Mouse (Mus musculus) left cerebral cortex, adult 18-20 months (tissue): Measurements from ENCODE around the gene Lhpp. TPM values are rescaled to one million over a fixed set of nuclear protein-coding genes. Genes with fewer than 3 reads are reported as not detected.

ENCODE experiments used
- DNase-seq, 2 experiments: peaks; one replicate each; pipeline ENCODE4 v3.0.0; 2021 to 2022; ENCODE audit warnings: low spot score in 2 of 2, mixed read lengths in 1 of 2
- total RNA-seq, 2 experiments: library from RNA; stranded (reverse); gene quantifications; 2 replicates each; pipeline ENCODE4 v1.2.3; 2021

Lhpp gene
- total RNA-seq, 2 experiments from 2014 or later = 15.0 to 16.4 TPM

GRCm38 (mm10) chr7:132704310-132704875 is 94.0 kb downstream of the Lhpp start:
- DNase-seq = no peak

DNA sequence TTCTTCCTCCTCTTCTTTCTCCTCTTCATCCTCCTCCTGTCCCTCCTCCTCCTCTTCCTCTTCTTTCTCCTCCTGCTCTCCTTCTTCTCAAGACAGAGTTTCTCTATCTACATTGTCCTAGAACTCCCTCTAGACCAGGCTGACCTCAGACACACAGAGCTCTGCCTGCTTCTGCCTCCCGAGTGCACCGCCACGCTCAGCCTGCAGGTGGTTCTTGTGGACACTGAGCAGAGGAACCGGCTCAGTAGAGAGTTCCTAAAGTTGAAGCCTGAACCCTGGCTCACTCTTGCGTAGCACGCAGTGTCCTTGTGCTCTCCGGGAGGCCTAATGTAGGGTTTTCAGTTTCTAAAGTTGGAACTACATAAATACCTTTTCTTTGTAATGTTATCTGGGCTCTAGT is 94.7 kb downstream of the Lhpp start:
- no peak for DNase-seq

DNA sequence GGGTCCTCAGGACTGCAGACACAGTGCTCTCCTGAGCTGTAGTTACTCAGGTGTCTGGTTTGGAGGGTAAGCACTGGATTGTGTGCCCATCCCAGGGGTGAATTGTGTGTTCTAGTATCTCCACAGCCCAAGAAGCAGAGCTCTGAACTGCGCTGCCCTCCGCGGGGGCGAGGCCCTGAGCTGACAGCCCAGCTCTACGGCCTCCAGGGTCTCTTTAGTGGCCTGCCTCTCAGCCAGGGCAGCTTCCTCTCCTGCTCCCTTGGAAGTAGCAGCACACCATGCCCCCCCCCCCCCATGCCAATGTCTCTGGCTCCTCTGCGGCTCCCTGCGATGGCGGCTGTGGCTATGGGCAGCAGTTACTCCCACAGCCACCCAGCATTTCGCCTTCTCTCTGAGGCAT is 101.1 kb downstream of the Lhpp start:
- no peak for DNase-seq

GRCm38 (mm10) chr7:132712044-132712708 is 101.7 kb downstream of the Lhpp start:
- DNase-seq = no peak

GRCm38 (mm10) chr7:132712956-132713355 is 102.5 kb downstream of the Lhpp start:
- DNase-seq = no peak

DNA sequence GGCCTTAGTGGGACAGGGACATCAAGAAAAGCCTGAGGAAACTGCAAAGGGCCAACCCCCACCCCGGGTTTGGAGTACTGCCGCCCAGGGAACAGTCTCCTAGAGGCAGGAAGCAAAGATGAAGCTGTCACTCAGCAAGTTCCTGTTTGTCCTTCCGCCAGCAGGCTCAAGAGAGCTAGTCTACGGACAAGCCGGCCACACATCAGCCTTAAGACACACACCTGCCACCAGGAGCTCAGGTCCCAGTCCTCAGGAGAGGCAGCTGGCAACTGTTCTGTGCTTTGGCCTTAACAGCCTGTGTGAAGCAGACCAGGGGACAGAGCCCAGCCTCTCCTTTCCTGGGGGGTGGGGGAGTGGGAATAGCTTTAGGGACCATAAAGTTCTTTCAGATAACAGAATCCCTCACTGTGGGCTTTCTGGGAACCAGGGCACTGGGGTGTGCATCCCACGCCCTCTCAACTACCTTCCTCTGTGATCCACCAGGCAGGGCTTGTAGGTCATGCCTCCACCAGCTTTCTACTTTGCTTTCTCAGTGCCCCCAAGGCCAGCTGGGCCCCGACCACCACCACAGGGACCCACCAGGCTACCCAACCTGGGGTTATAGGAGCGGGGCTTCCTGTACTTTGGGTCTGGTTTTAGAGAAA is 103.2 kb downstream of the Lhpp start:
- no peak for DNase-seq

GRCm38 (mm10) chr7:132714236-132714923 is 103.9 kb downstream of the Lhpp start:
- DNase-seq = no peak

DNA sequence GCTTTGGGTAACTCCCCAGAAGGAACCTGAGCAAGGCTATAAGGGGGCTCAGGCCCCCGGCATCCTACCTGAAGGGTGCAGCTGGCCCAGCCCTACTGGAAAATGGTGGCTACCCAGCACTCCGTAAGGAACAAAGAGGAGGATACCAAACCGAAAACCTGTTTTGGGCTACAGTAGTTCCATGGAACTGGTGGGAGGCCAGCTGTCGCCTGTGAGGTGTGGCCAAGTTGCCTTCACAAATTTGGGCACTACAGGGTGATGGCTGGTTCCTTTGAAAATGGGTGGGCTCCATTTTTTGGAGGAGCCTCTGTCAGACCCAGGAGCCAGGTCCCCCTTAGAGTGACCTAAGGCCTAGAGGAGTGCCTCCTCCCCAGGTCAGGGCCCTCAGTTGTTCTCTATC is 104.8 kb downstream of the Lhpp start:
- no peak for DNase-seq

- DNase-seq = no peak
Observed at GRCm38 (mm10) chr7:132719570-132719969, 109.1 kb downstream of the Lhpp start.

GRCm38 (mm10) chr7:132720562-132720961 is 110.1 kb downstream of the Lhpp start:
- DNase-seq = peak; percentile 64 to 78

- no peak for DNase-seq
Observed at GRCm38 (mm10) chr7:132722401-132723370, 112.2 kb downstream of the Lhpp start.

- DNase-seq = peak in 1 of 2 experiments; percentile 48
Observed at GRCm38 (mm10) chr7:132723906-132724305, 113.5 kb downstream of the Lhpp start.

- no peak for DNase-seq
Observed at GRCm38 (mm10) chr7:132724501-132725062, 114.1 kb downstream of the Lhpp start.

DNA sequence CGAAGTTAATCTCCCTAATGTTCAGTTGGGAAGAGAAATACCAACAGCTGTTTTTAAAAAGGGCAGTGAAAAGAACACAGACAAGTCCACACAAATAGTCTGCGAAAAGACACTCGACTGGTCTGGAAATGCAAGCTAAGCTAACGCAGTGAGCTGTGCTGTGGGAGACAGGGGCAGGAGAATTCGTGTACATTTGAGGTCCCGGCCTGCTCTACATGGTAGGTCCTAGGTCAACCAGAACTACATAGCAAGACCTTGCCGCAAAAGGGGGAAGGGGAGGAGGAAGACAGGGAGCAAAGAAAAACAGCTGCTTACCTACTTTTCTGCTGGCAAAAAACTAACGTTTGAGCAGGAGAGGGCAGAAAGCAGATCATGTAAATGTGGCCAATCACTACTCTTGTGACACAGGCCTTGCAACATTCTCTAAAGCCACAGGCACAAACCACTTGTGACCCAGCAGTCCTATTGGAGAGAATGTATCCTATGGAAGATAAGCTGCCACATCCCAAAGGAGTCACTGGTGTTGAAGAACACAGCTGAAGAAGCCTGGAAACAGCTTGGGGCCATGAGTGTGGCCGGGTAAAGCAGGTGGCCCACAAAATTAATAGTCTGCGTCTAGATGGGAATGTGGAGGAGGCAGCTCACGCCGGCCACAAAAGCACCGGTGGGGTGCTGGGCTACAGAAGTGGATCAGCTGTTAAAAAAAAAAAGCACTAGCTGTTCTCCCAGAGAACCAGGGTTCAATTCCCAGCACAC is 115.8 kb downstream of the Lhpp start:
- DNase-seq = no peak

GRCm38 (mm10) chr7:132729093-132729831 is 118.8 kb downstream of the Lhpp start:
- DNase-seq = no peak

- DNase-seq = no peak
Observed at GRCm38 (mm10) chr7:132730510-132730909, 120.1 kb downstream of the Lhpp start.

DNA sequence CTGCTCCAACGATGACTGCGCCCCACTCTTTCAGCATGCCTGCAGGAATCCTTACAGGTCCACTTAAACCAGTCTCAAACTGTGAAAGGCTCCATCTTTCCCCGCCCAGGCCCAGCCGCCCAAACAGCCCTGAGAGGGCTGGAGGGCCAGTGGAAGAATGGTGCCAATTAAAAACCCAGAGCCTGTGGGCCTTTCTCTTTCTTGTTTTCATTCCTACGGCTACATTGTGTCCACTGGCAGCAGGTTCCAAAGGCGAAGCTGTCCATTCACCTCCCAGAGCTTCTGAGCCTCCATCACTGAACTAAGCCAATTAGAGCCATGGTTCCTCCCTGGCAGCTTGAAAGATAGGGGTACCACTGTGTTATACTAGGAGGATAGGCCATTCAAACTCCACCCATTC is 121.1 kb downstream of the Lhpp start:
- no peak for DNase-seq

GRCm38 (mm10) chr7:132732136-132732789 is 121.8 kb downstream of the Lhpp start:
- no peak for DNase-seq

DNA sequence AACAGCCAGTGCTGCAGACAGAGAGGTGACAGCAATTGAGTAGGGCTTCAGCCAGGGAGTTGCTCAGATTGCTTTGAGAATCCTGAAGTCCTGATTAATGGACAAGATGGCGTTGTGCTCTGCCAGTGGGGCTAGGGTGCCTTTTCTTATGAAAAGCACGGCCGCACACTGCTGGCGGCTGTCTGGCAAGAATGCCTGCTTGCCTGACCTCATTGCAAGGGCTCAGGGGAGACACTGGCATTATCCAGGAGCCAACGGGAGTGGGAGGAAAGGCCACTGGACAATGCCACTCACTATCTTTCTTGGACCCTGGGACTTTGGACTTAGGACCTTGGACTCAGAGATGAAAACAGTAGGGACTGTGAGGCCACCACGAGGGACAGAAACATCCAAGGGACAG is 123.1 kb downstream of the Lhpp start:
- DNase-seq = no peak
